Mouse (Mus musculus): Measurements from ENCODE around the gene P2ry13. TPM values are rescaled to one million over a fixed set of nuclear protein-coding genes. Genes with fewer than 3 reads are reported as not detected.

P2ry13 gene
- 0.47 and 0.80 TPM in 2 replicates for polyA plus RNA-seq (2012; rRNA removed)

DNA sequence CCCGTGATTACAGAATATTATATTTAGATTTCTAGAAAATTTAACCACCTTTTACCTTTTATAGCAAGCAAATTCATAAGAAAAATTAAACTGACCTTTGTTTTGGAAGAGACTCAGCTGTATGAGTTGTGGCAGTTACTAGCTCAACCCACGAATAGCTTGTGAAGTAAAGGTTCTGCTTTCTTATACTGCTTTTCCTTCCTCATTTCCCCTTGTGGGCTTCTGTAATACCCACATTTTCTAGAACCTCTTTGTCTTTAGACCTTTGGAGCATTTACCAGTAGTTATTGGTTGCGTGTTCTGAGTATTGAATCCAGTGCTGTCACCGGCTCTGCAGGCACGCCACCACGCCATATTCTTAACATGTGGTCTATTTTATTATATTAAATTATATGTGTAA, at the start of gene P2ry13:
Gene P2ry13, minus strand, starts transcription at position 156 of the 400 bp plus-strand sequence.

DNA sequence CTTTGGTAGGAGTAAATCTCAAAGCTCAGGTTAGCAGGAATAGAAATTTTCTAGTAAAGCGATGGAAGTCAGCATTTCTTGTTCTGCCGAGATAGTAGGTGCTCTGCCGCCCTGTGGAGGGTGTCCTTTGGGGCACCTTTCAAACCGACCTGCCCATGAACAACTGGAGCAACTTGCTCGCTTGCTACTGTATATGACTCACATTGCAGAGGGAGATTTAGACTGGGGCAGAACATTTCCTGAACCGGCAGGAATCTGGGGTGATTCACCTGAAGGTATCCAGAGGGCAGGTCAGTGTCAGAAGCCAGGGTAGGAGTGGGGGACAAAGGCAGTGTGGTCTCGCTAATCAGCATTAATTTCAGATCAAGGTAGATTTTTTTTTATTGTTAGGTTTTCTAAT, 15.7 kb downstream of the P2ry13 start, which contains the start of gene Gpr87:
Gene Gpr87, minus strand, starts transcription at position 167 of the 400 bp plus-strand sequence.

Other genes with a start within 250 kb of the P2ry13 start
- gene Med12l, start 205.1 kb downstream of the P2ry13 start, polyA plus RNA-seq (2012; rRNA removed): 4.8 and 4.9 TPM in 2 replicates
- gene Gpr171, start 109.1 kb downstream of the P2ry13 start, polyA plus RNA-seq (2012; rRNA removed): 0.08 and 0.15 TPM in 2 replicates
- gene P2ry14, start 57.3 kb downstream of the P2ry13 start, polyA plus RNA-seq (2012; rRNA removed): 0.19 and 0.41 TPM in 2 replicates
- 0.04 TPM in 1 of 2 replicates, not detected in the other for gene Gpr87, start 15.8 kb downstream of the P2ry13 start, polyA plus RNA-seq (2012; rRNA removed)
- 1.5 and 2.6 TPM in 2 replicates for gene P2ry12, start 52.0 kb upstream of the P2ry13 start, polyA plus RNA-seq (2012; rRNA removed)
- 2.2 and 5.8 TPM in 2 replicates for gene Igsf10, start 133.5 kb upstream of the P2ry13 start, polyA plus RNA-seq (2012; rRNA removed)

Data from central nervous system, embryonic 11.5 days (tissue).